Mouse (Mus musculus) left cerebral cortex, postnatal 10 days (tissue): ENCODE measurements around the gene Maea. TPM values are rescaled to one million over a fixed set of nuclear protein-coding genes. Genes with fewer than 3 reads are reported as not detected.

ENCODE experiments used
- total RNA-seq, 2 experiments: library from RNA; stranded (reverse); gene quantifications; 2 replicates each; pipeline ENCODE4 v1.2.3; 2021

The Maea gene
- total RNA-seq, 2 experiments from 2014 or later = 81.9 to 90.3 TPM

Other genes with a start within 250 kb of the Maea start
- under 1 TPM in 1 of 2 experiments, not detected in 1; 0.14 TPM for gene Slc5a1, start 231.3 kb upstream of the Maea start, total RNA-seq
- under 1 TPM; 0.43 to 0.71 TPM for gene Spon2, start 117.1 kb upstream of the Maea start, total RNA-seq
- gene Ctbp1, start 60.5 kb upstream of the Maea start, total RNA-seq = 100 to 1,000 TPM; 275 to 299 TPM
- gene Uvssa, start 43.0 kb downstream of the Maea start, total RNA-seq = 10 to 100 TPM in 1 of 2 experiments, 1 to 10 TPM in 1; 8.7 to 10.2 TPM
- gene Nkx1-1, start 98.5 kb downstream of the Maea start, total RNA-seq = not detected